8 mouse cellular contexts compared by ENCODE assay signal in genomic region chr7:118297613-118298012, GRCm38 (mm10). TPM values are rescaled to one million over a fixed set of nuclear protein-coding genes. Genes with fewer than 3 reads are reported as not detected.
DNase-seq lines count a peak whose midpoint lies in the region; ATAC-seq and TF ChIP-seq lines count a peak whose summit lies in the region.

No protein-coding gene starts in this region.

- ATAC-seq in forebrain, embryonic 12.5 days (ENCODE audit: low FRiP score): peak; percentile 81

- no peaks in the 10 kb centered on the region for H3K9me3 ChIP-seq in forebrain, embryonic 12.5 days

- peak; percentile 96 for TF ChIP-seq CTCF in lung, adult 2 months (IDR thresholded peaks at IDR 0.05; ENCODE audit: insufficient read depth, low read length)
- TF ChIP-seq CTCF in olfactory bulb, adult 2 months (IDR thresholded peaks at IDR 0.05; ENCODE audit: insufficient read depth, low read depth, low read length): peak; percentile 98

- peaks cover 6% of the 10 kb centered on the region; the same call in 1 of the 2 replicates for H3K4me1 ChIP-seq in forebrain, embryonic 12.5 days
- no peaks in the 10 kb centered on the region for H3K4me1 ChIP-seq in lung, adult 2 months (ENCODE audit: control insufficient read depth, insufficient read depth, low read length)
- peaks cover 3% of the 10 kb centered on the region; the same call in 1 of the 2 replicates for H3K4me1 ChIP-seq in olfactory bulb, adult 2 months (ENCODE audit: control insufficient read depth, insufficient read depth, low read length)

- peak; percentile 81 for DNase-seq in CD4-positive, CD25-positive, alpha-beta regulatory T cell, adult 2 months (ENCODE audit: low read depth, low spot score)
- DNase-seq in brain, adult 2 months (ENCODE audit: low read depth, low spot score): peak; percentile 97
- DNase-seq in heart, postnatal 14 days: peak; percentile 85 to 93
- peak; percentile 86 for DNase-seq in layer of hippocampus, adult 11-12 months (ENCODE audit: low spot score)
- DNase-seq in lung, adult 2 months: peak; percentile 74
- peak; percentile 54 for DNase-seq in thymus, adult 18-20 months

- peak overlapping the region; percentile 11; the same call in 1 of the 2 replicates for H3K4me3 ChIP-seq in forebrain, embryonic 12.5 days (replicated peaks)
- no peak overlapping the region for H3K4me3 ChIP-seq in lung, adult 2 months (replicated peaks; ENCODE audit: extremely low read depth, low read depth, low read length)
- H3K4me3 ChIP-seq in olfactory bulb, adult 2 months (ENCODE audit: insufficient read depth, low read depth, low read length): no peak overlapping the region

- no peak for TF ChIP-seq POLR2A in lung, adult 2 months (IDR thresholded peaks at IDR 0.05; ENCODE audit: borderline replicate concordance, extremely low read depth, low read depth, low read length)
- TF ChIP-seq POLR2A in olfactory bulb, adult 2 months (IDR thresholded peaks at IDR 0.05; ENCODE audit: insufficient read depth, low read depth, low read length): no peak

- no peaks in the 10 kb centered on the region for H3K36me3 ChIP-seq in forebrain, embryonic 12.5 days (replicated peaks)

- intact Hi-C loops in heart, postnatal 14 days (cut with DNase I): loop anchor here (5.0 kb wide), 1 partner anchor 115 kb away; no protein-coding TSS in a partner anchor

- H3K27ac ChIP-seq in forebrain, embryonic 12.5 days: no peak overlapping the region
- no peak overlapping the region for H3K27ac ChIP-seq in olfactory bulb, adult 2 months (ENCODE audit: insufficient read depth, low read depth, low read length)

- H3K9ac ChIP-seq in forebrain, embryonic 12.5 days: no peak overlapping the region

- H3K27me3 ChIP-seq in forebrain, embryonic 12.5 days: no peaks in the 10 kb centered on the region

- peak overlapping the region; percentile 30 for H3K4me2 ChIP-seq in forebrain, embryonic 12.5 days

- 2% methylated on average over 13 of the region's 13 CpGs for WGBS in forebrain, embryonic 12.5 days
- 4% methylated on average over 13 of the region's 13 CpGs for WGBS in lung, adult 2 months
- 1% methylated on average over 13 of the region's 13 CpGs for WGBS in olfactory bulb, adult 2 months

RNA-seq across cellular contexts. Expression of gene Smg1, which starts 54.1 kb away (rescaled TPM):
- polyA plus RNA-seq in forebrain, embryonic 12.5 days (2016; fragmentation: Nextera tagmentation; extraction: Ambion mirVana): 23.4 and 24.2 TPM in 2 replicates
- 10 to 100 TPM; 52.8 to 53.8 TPM for total RNA-seq in heart, postnatal 14 days (2021)
- 21.8 and 24.9 TPM in 2 replicates for polyA plus RNA-seq in lung, adult 2 months (2012; rRNA removed)
- 211 and 268 TPM in 2 replicates for polyA plus RNA-seq in olfactory bulb, adult 2 months (2012; ENCODE audit: insufficient read depth, insufficient read length, low replicate concordance, missing spikeins)
